Mouse (Mus musculus) urinary bladder, postnatal 4 days (tissue): ENCODE data around the gene Sla2.
"Not testable (repeated sequence)": the region's sequence is repeated elsewhere in the genome, so short reads cannot be mapped to it uniquely, and the experiment has no call there.

Source experiments
- DNase-seq, 2 experiments: peaks; one replicate each; pipeline ENCODE4 v3.0.0; 2021 to 2022; ENCODE audit warnings: low spot score in 2 of 2

The Sla2 gene

GRCm38 (mm10) chr2:156901883-156902282, 14.9 kb upstream of the Sla2 start:
- DNase-seq: no peak

GRCm38 (mm10) chr2:156901344-156901743, 14.4 kb upstream of the Sla2 start:
- DNase-seq: no peak

- no peak for DNase-seq
Observed at GRCm38 (mm10) chr2:156899184-156899583, 12.2 kb upstream of the Sla2 start.

- no peak for DNase-seq
Observed at GRCm38 (mm10) chr2:156898374-156898773, 11.4 kb upstream of the Sla2 start.

- DNase-seq: no peak
Observed at GRCm38 (mm10) chr2:156897034-156897433, 10.0 kb upstream of the Sla2 start.

DNA sequence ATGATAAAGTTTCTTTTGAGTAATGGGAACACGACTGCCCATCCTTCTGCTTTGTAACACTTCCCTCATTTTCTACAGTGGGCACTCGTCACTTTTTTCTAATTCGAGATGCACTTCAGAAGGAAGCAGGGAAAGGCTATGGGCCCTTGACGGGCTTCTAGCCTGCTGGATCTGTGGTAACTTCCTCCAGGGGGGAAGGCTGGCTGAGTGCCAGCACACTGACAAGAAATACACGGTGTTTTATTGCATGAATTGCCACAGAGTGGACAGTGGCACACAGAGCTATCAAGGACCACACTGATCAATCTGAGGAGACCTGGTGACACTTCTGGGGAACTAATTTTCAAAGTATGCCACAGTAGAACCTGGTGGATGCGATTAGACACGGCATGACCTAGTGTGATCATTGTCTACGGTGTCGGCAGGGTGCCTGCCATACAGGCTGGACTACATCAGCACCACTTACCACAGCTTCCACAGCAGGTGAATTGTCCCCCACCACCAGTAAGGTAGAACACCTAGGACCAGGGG, 9.5 kb upstream of the Sla2 start:
- no peak for DNase-seq

DNA sequence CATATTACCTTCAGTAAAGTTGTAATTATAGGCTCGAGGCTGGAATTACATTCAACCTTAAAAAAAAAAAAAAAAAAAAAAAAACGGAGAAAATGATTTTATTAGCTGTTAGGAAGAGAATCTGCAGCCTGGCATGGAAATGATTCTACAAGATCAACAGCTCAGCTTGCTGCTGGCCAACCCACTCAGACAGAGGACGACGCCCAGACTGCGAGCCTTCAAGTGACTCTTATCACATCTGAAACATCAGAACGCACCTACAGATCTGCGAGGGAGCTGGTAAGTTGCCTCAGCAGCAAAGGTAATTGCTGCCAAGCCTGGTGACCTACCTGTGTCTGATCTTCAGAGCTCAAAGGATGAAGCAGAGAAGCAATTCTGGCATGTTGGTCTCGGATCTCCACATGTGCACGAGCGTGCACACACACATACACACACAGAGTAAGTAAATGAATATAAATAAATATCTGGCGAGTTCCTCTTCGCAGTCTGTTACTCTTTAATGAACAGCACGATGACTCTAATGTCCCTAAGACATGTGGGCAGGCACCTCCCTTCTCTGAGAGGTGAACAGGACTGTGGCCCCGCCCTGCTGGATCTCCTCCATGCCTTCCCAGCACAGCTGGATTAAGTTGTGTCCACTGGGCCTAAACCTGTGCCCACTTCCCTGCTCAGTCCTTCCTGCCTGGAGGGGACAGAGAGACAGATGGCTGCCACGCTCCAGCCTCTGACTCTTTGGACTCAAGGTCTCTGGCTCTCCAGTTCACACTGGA, 7.7 kb upstream of the Sla2 start:
- no peak for DNase-seq

DNA sequence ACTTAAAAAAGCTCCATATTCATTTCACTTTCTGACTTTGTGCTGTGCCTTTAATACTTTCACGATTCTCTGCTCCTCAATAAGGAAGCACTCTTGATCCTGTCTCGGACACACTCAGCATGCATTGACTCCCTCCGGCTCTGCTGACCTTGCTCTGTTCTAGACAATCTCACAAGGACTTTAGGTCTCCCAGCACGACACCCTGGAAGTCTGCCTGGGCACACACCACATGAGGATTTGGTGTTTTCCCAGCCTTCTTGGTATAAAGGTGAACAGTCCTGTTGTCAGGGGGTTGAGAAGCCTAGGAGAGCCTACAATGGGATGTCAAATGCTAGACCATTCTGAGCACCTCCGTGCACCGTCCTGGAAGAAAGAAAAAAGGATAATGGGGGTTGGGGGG, 5.8 kb upstream of the Sla2 start:
- DNase-seq: no peak

DNA sequence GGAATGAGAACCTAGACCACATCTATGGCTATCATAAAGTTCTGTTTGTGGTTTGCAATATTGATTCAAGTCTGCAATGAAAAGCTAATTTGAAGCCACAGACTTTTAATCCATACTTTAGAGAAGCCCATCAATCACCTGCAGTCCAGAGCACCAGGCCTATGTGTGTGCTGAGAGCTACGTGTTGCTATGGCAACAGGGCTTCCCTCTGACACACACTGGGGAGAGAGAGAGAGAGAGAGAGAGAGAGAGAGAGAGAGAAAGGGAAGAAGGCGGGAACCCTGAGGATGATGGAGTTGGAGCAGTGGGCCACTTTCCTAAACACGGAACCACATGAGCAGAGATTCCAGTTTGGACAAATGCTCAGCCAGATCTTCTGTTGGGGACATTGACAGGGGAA, 5.2 kb upstream of the Sla2 start:
- DNase-seq: no peak

DNA sequence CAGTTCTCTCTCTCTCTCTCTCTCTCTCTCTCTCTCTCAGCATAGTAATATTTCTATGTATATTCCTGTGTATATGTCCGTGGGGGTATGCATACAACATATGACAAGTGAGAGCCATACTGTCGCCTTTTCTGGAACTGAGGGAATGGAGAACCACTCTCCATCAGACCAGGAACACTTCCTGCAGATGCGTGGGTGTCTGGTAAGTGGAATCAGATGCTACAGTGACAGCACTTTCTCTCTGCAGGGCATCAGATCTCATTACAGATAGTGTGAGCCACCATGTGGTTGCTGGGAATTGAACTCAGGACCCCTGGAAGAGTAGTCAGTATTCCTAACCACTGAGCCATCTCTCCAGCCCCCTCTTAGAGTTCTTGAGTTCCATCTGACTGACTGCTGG, 1.5 kb upstream of the Sla2 start:
- DNase-seq: no peak

DNA sequence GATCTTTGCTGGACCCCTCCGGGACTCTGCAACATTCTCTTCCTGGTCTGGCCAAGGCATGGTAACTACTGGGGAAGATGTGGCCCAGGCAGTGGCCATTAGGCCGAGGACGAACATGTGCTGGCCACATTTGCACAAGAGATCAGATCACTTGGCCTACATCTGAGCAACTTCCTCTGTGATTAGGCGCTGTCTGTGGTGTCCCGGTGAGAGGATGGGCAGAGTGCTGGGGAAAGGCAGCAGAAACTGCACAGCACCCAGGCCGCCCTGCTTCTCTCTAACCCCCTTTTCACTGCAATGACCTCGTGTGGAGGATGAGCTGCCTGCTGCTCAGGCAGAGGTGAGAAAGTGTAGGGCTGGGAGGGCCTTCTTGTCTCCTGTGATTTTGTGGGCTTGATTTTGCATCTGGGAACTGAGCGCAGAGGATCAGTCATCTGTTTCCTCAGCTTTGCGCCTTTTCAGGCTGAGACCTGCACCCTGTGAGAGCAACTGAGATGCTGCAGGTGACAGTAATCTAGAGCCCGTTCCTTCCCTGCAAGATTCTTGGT, 834 bp downstream of the Sla2 start:
- no peak for DNase-seq

DNA sequence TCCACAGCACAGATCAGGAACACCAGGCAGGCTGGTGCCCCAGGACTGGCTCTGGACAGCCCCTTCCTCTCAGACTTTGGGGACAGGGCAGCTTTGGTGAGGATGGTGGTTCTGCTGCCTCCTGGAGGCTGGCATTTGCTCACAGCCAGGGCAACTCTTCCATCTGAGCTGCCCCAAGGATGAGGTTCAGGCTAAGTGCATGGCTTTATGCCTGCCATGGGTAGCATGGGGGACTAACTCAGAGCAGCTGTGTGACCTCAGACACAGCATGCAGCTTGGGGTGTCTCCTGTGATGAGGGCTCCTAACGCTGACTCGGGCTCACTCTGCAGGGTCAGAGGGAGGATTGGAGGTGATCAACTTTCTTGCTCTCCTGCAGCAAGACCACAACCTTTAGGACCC, 1.3 kb downstream of the Sla2 start:
- not testable (repeated sequence) for DNase-seq

DNA sequence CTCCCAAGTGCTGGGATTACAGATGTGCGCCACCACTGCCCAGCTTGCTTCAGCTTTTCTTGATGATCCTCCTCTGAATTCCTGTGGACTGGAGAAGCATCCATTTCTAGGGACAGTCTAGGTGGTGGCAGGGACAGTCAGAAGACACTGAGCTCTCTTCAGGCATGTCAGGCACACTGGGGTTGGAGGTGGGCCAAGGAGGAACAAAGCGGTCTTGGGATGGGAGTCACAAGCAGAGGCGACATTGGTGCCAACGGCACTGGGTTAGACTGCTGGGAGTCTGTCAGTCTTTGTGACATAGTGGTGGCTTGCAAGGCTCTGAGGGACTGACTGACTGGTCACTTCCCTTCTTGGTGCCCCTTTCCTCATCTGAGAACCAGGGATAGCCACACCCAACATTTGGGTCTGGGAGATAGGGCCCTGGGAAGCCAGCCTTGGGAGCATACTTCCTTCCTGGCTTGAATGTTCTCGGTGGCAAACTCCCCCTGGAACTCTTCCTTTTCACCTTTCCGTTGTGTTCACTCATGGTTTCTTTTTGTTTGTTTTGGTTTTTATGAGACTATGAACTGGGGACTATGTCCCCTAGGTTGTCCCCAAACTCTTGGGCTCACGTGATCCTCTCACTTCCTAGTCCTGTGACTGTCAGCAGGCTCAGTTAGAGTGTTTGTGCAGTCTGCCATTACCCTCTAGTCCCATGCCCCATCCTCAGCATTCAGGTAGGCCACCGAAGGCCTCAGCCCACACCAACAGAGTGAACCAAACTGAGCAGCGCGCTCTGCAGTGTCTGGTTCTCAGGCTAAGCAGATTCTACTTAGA, 2.4 kb downstream of the Sla2 start:
- no peak for DNase-seq

DNA sequence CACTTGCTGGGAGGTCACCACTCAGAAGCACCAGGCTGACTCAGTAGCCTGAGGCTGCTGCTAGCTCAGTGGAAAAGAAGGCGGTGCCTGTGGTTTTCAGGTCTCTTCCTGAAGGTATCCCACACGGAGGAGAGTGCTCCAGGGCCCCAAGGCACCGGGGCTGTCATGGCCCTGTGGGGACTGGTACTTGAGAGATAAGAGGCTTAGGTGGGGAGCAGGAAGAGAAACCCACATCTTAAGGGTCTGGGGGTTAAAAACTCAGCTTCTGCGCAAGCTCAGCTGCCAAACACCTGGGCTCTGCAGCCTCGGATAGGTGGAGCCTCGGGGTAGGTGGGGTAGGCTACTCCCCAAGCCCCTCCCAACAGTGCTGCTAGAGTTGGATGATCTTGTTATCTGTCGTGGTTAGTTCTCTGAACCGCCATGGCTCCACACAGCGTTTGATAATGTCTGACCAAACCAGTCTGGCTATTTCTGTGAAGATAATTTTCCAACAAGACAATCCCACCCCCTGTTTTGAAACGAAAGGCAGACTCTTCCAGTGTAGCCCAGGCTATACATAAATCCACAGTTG, 4.5 kb downstream of the Sla2 start:
- DNase-seq: no peak

- no peak for DNase-seq
Observed at GRCm38 (mm10) chr2:156879541-156879940, 7.5 kb downstream of the Sla2 start.

DNA sequence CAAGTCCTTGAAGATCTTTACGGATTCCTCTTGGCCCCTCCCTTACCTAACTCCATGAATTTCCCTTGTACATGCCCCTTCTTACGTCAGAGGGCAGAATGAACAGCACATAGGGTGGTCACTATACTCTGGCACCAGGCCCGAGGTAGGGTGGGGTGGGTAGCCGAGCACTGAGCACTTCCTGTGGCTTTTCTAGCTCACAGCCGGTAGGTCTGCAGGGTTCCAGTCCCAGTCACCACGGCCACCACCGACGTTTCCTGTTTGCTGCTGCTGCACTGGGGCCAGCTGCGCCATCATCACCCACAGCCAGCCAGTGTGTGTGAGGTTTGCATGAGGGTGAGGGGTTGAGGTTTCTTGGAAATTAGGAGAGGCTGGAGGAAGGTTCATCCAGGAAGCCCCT, 9.3 kb downstream of the Sla2 start:
- DNase-seq: no peak

DNA sequence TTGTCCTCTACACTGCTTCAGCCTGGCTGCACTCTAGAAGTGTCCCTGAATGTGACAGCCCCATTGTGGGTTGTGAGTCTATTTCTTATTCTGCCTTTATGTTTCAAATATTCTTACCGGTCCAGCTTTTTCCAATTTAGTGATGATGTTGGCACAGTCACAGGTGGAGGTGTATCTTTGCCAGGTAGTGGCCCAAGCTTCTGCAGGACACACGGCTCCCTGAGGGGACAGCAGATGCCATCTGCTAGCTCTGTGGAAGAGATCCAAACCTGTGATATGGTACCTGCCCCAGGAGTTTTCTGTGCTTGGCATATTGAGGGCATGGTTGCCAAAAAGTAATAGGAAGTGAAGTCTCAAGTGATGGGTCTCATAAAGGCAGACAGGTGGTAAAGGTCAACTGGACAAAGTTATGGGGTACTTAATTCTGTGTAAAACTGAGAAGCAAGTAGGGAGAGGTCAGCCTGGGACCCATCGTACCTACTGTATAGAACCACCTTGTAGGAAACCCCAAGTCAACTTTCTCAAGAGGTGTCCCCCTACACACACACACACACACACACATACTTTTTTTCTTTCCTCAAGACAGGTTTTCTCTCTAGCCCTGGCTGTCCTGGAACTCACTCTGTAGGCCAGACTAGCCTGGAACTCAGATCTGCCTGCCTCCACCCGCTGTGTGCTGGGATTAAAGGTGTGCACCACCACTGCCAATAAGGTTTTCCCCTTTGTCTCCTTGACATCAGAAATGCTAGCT, 12.1 kb downstream of the Sla2 start:
- DNase-seq: no peak

DNA sequence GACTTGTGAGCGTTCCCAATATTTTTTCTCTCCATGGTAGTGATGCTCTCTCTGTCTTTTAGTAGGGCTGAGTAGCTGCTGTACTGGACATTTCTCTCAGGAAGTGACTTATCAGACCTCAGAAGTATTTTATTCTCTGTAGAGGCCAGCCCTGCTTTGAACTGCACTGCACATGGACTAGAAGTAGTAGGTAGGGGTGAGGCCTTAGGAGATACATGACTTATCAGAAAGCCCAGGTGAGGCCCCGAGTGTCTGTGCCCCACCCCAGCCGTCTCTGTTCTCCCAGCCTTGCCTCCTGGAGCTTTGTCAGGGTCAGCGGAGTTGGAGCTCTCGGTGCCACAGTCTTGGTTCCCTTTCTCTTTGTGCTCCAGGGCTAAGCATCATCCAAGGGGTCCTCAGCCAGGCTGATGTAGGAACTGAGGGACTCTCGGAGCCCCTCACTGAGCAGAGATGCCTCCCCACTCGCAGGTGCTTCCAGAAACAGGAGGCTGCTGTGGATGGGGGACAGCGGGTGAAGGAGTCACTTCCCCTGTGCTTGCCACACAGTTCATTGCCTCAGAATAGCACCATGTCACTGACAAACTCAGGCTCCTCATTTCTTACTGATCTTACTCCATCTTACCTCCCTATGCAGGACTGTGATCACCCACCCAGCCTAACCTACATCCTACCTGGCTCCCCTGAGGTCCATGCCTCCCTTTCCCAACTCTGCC, 12.8 kb downstream of the Sla2 start:
- no peak for DNase-seq

DNA sequence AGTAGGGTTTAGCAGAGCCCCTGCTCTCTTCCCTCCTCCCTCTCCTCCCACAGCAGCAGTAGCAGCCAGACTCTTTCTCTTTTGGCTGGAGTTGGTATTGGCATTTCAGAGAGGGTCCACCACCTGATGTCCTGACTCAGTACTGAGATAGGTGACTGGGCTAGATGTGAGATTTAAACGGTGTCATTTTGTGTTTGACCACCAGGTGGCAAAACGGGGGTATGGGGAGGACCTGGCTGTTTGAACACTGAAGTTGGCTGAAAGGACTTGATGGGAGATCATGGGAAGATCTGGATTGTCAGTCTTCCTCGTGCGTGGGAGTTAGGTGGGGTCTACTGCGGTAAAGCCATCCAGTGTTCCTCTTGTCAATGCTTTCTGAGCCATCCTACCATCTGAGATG, 13.4 kb downstream of the Sla2 start:
- no peak for DNase-seq

GRCm38 (mm10) chr2:156870519-156870918, 16.5 kb downstream of the Sla2 start:
- DNase-seq: peak in 1 of 2 experiments; percentile 44

- no peak for DNase-seq
Observed at GRCm38 (mm10) chr2:156869554-156869953, 17.4 kb downstream of the Sla2 start.
